Mouse (Mus musculus) heart, adult 2 months (tissue): ENCODE data around the gene Abcb11. TPM values are rescaled to one million over a fixed set of nuclear protein-coding genes. Genes with fewer than 3 reads are reported as not detected.

Source experiments
- DNase-seq, 2 experiments: peaks; one replicate each; pipeline ENCODE4 v3.0.0; 2021
- H3K27ac ChIP-seq: fragments of 200-600 bp; 2 replicates; pipeline ENCODE4 v1.8.1; 2022
- H3K27me3 ChIP-seq: fragments of 200-500 bp; 2 replicates; pipeline ENCODE4 v1.6.1; 2012; ENCODE audit warnings: mild to moderate bottlenecking, low read length, inconsistent platforms, mixed read lengths; ENCODE audit not compliant: control insufficient read depth, insufficient read depth
- H3K36me3 ChIP-seq: fragments of 200-500 bp; 2 replicates; pipeline ENCODE4 v1.6.1; 2012; ENCODE audit warnings: low read length, inconsistent platforms; ENCODE audit not compliant: control insufficient read depth, insufficient read depth
- H3K4me1 ChIP-seq: fragments of 200-500 bp; 2 replicates; pipeline ENCODE4 v1.6.1; 2011; ENCODE audit warnings: low read length; ENCODE audit not compliant: control insufficient read depth, insufficient read depth
- H3K4me3 ChIP-seq: fragments of 200-600 bp; 2 replicates; pipeline ENCODE4 v1.8.1; 2022
- H3K79me2 ChIP-seq: fragments of 200-500 bp; replicated peaks from 2 replicates; pipeline ENCODE4 v1.6.1; 2012; ENCODE audit warnings: mild to moderate bottlenecking, inconsistent platforms, low read length, moderate library complexity, mixed read lengths; ENCODE audit not compliant: control insufficient read depth, insufficient read depth
- H3K9ac ChIP-seq: fragments of 200-500 bp; 2 replicates; pipeline ENCODE4 v1.6.1; 2012; ENCODE audit warnings: low read depth, mild to moderate bottlenecking, control low read depth, inconsistent platforms, low read length, mixed read lengths
- CTCF ChIP-seq: fragments of 200-600 bp; IDR thresholded peaks from 2 replicates; pipeline ENCODE4 v1.8.1; 2022; ENCODE audit warnings: antibody characterized with exemption, mild to moderate bottlenecking, moderate library complexity
- EP300 ChIP-seq: fragments of 200-500 bp; IDR thresholded peaks from 2 replicates; pipeline ENCODE4 v1.6.1; 2011; ENCODE audit warnings: low read depth, low read length, control low read depth; ENCODE audit not compliant: insufficient read depth
- POLR2A ChIP-seq: fragments of 200-500 bp; IDR thresholded peaks from 2 replicates; pipeline ENCODE4 v1.6.1; 2011; ENCODE audit warnings: mild to moderate bottlenecking, low read depth, low read length, control low read depth; ENCODE audit not compliant: insufficient read depth
- WGBS: fragments of 180-500 bp; shearing (Covaris S2); methylation state at CpG from one replicate; pipeline ENCODE4 v1.1.7; 2018; 5-methylcytosine and 5-hydroxymethylcytosine counted together
- intact Hi-C: fragments of 180-260 bp; cut with DNase I; formaldehyde crosslinking; loops from one replicate; pipeline ENCODE4 v1.15.1; 2025
- polyA plus RNA-seq: library from polyadenylated mRNA; depleted of rRNA; stranded (reverse); fragments of >200 nt; gene quantifications from 2 replicates; pipeline ENCODE4 v1.2.3, GENCODE M21; 2012
- total RNA-seq, 2 experiments: library from RNA; stranded (reverse); gene quantifications; 2 replicates each; pipeline ENCODE4 v1.2.3; 2021

The Abcb11 gene
- total and polyA plus RNA-seq, 3 experiments = not detected

DNA sequence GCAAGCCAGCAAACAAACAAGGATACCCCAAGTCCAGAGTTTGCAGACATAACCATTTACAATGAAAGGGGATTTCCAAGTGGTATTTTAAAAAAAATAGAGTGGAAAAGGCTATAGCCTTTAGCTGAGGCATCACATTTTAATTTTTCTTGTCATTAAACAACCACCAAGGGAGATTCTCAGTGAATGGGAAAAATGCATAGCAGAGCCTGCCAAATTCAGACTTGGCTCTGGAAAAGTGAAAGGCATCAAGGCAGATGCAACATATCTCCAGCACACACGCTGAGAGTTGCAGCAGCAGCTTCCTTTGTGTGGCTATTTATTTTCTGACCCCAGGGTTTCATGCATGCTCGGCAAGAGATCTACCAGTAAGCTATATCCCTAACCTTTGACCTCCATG lies 97.5 kb downstream of the Abcb11 start:
- DNase-seq = no peak
- Histone ChIP-seq H3K36me3 (no peaks in the 10 kb centered on the region), H3K27me3 (0 out of 2 replicates have a peak, but pooled peaks cover 1% of the 10 kb centered on the region), H3K4me1 (no peaks in the 10 kb centered on the region), H3K9ac (no peak overlapping the region), H3K79me2 (no peaks in the 10 kb centered on the region), H3K27ac (no peak overlapping the region), H3K4me3 (no peak overlapping the region)
- intact Hi-C loops = no loop called here
- 42% methylated on average over 2 of the region's 2 CpGs for WGBS
- no peak for TF ChIP-seq EP300
- no peak for TF ChIP-seq POLR2A
- TF ChIP-seq CTCF = no peak

DNA sequence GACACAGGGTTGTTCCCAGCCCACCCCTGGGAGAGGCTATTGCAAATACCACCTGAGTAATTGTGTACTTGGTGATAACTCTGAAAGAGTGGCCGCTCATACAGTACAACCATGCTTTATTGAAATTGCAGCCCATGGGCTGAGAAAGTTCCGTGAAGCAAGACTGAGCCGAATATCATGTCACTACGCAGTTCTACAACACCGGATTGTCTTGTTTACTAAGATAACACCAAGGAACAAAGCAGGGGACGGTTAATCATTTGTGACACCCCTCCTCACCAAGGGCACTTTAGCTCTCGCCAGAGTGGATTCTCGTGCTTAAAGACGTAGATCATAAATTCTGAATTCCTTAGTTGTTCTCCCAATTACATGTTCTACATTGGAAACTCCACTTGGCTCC lies 103.1 kb downstream of the Abcb11 start:
- Histone ChIP-seq H3K9ac (no peak overlapping the region), H3K36me3 (no peaks in the 10 kb centered on the region), H3K27ac (no peak overlapping the region), H3K4me1 (no peaks in the 10 kb centered on the region), H3K27me3 (no peaks in the 10 kb centered on the region), H3K79me2 (no peaks in the 10 kb centered on the region), H3K4me3 (no peak overlapping the region)
- TF ChIP-seq CTCF (no peak), EP300 (no peak), POLR2A (no peak)
- intact Hi-C loops = no loop called here
- no peak for DNase-seq
- WGBS = 79% methylated on average over 9 of the region's 9 CpGs

DNA sequence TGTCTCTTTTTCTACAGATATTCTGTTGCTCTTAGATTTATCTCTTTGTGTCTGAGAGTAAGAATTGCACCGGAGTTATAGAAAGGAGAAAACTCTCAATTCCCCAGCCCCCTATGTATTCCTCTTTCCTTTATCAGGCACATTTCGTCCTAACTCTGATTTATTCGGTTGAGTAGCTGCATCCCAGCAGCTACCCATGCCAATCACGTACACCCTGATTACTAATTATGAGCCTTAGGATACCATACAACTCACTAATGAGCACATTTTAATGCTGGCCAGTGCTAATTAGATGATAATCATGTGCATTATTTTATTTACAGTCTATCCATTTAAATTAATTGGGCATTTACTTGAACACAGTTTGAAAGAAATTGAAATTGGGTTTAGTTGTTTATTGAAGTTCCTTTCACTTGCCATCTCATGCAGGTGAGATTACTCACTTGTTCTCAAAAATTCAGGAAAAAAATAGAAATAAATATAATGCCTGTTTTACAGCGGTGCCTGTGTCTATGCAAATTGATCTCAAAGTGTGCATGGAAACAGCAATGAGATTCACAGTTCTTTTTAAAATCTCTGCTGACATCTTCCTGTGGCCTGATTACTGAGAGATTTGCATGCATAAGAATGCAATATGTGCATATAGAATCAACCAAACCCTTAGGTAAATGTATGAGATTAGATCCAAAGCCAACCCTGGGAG lies 107.3 kb downstream of the Abcb11 start:
- 81% methylated on average over 5 of the region's 5 CpGs for WGBS

DNA sequence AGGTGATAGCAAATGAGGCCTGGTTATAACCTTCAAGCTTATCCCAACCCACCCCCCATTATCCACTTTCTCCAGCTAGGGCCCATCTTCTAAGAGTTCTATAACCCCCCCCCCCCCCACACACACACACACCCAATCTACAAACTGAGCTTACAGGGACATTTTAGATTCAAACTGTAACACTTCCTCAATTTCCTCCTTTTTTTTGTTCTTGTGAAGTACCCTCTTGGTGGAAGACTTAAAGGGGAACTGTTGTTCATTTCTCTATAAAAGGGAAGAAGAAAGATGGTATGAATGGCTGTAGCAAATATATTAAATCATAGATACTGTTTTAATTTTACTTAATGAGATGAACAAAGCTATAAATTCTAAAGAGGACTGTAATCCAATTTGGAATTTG lies 110.3 kb downstream of the Abcb11 start:
- Histone ChIP-seq H3K9ac (no peak overlapping the region), H3K79me2 (no peaks in the 10 kb centered on the region)
- intact Hi-C loops = no loop called here

More for the DNA sequence above, 107.3 kb downstream of the Abcb11 start:
- Histone ChIP-seq H3K36me3 (no peaks in the 10 kb centered on the region), H3K9ac (no peak overlapping the region), H3K4me1 (no peaks in the 10 kb centered on the region), H3K4me3 (no peak overlapping the region), H3K79me2 (no peaks in the 10 kb centered on the region), H3K27me3 (no peaks in the 10 kb centered on the region), H3K27ac (no peak overlapping the region)
- DNase-seq = no peak
- TF ChIP-seq EP300 = no peak
- no peak for TF ChIP-seq POLR2A
- no peak for TF ChIP-seq CTCF
- intact Hi-C loops = no loop called here

DNA sequence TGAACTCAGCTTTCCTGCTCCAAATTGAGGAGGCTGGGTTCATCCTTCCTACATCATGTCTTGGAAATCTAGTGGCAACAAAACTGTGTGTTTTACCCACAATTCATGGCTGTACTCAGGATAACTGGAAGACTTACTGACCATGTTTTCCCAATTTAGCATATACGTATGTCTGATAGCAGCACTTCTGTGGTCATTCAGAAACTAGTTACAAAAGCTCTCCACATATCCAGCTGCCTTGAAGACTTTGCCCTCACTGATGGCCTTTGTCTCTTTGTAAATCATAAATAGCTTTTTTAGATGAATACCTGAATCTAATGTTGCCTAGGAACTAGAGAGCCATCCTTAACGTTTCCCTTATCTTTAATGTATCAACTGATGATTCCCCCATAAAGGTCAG lies 112.3 kb downstream of the Abcb11 start:
- no peaks in the 10 kb centered on the region for H3K4me1 ChIP-seq
- intact Hi-C loops = no loop called here
- WGBS = 80% methylated on average over 2 of the region's 2 CpGs
- no peaks in the 10 kb centered on the region for H3K36me3 ChIP-seq
- DNase-seq = no peak
- no peak overlapping the region for H3K4me3 ChIP-seq
- no peaks in the 10 kb centered on the region for H3K79me2 ChIP-seq
- H3K27ac ChIP-seq = no peak overlapping the region
- no peaks in the 10 kb centered on the region for H3K27me3 ChIP-seq
- TF ChIP-seq POLR2A (no peak), CTCF (no peak)
- no peak overlapping the region for H3K9ac ChIP-seq

More for the DNA sequence above, 110.3 kb downstream of the Abcb11 start:
- no peak overlapping the region for H3K4me3 ChIP-seq
- H3K36me3 ChIP-seq = no peaks in the 10 kb centered on the region
- no peak for DNase-seq
- no peaks in the 10 kb centered on the region for H3K4me1 ChIP-seq
- no peak for TF ChIP-seq EP300
- no peak for TF ChIP-seq POLR2A
- TF ChIP-seq CTCF = no peak
- no peaks in the 10 kb centered on the region for H3K27me3 ChIP-seq
- H3K27ac ChIP-seq = no peak overlapping the region

DNA sequence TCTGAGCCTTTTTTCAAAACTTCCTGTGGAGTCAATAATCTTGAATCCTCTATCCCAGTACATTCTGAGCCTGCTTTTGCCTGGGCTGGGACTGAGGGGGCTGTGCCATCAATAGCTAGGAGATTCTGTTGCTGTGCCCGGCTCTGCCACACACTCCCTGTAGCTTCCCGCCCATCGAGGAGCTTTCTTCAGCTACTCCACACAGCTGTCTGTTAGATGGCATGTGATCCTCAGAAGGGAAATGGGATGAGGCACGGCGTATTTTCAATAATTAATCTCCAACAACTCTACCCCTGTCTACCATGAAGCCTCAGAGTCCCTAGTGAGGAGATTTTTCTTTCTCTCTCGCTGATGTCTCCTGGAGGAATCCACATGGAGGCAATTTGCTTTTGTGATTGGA lies 113.8 kb downstream of the Abcb11 start:
- Histone ChIP-seq H3K9ac (no peak overlapping the region), H3K36me3 (no peaks in the 10 kb centered on the region), H3K79me2 (no peaks in the 10 kb centered on the region), H3K27ac (no peak overlapping the region), H3K4me1 (no peaks in the 10 kb centered on the region), H3K27me3 (no peaks in the 10 kb centered on the region), H3K4me3 (no peak overlapping the region)
- intact Hi-C loops = no loop called here
- TF ChIP-seq EP300 (no peak), CTCF (no peak), POLR2A (no peak)
- 88% methylated on average over 6 of the region's 6 CpGs for WGBS
- no peak for DNase-seq
